Mouse (Mus musculus) neutrophil, adult 65 days (primary cell): ENCODE results near the gene Krt7. TPM values are rescaled to one million over a fixed set of nuclear protein-coding genes. Genes with fewer than 3 reads are reported as not detected.

Experiments
- total RNA-seq: library from RNA; stranded (reverse); gene quantifications from 2 replicates; pipeline ENCODE4 v1.2.4, GENCODE M21; 2023

The Krt7 gene
- 2.2 and 3.4 TPM in 2 replicates for total RNA-seq

DNA sequence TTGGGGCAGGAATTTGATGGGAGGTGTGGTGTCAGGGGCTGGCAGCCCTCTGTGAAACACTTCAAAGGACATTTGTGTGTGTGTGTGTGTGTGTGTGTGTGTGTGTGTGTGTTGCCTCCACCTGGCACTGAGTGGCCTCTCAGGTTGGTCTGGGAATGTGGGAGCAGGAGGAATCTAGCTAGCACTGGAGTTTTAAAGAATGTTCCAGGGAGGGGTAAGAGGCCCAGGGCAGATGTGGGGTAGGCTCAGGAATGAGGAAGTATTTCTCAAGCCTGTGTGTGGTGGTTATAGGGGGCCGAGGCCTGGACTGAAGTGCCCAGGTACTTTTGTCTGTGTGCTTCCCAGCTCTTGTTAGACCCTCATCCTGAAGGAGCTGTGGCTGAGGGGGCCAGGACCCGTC is at the start of gene Krt7:
TSS of gene Krt7 (plus strand) at position 269 of the 400 bp plus-strand sequence.

GRCm38 (mm10) chr15:101370101-101370911 is 40.5 kb upstream of the Krt7 start, which contains the start of gene Krt80:
Gene Krt80, minus strand, starts transcription at chr15:101370162.

DNA sequence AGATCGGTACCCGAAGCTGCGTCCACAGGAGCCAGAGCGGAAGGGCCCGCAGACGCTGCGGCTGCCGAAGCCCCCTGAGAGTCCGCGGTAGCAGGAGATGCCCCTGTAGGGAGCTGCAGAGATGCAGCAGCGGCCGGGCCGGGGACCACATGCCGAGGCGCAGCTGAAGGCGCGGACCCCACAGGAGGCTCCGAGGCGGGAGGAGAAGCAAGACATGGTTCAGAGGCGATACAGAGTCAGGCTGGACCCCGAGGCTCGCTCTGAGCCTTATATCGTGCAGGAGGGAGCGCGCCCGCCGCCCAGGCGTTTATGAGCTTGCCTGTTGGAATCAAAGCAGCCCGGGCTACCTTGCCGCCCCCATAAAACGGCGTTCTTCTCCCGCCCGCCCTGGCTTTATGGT is 27.7 kb downstream of the Krt7 start, which contains the start of gene Krt87:
TSS of gene Krt87 (minus strand) at position 250 of the 400 bp plus-strand sequence.

GRCm38 (mm10) chr15:101447444-101447843 is 36.6 kb downstream of the Krt7 start, which contains the start of gene Krt88:
Gene Krt88, plus strand, starts transcription at chr15:101447744.

GRCm38 (mm10) chr15:101463651-101464050 is 52.8 kb downstream of the Krt7 start, which contains the start of gene Krt81:
Gene Krt81, minus strand, starts transcription at chr15:101463751.

GRCm38 (mm10) chr15:101472952-101473528 is 62.2 kb downstream of the Krt7 start, which contains the start of gene Krt86:
Gene Krt86, plus strand, starts transcription at chr15:101473478.

Other genes starting within 250 kb of the Krt7 start
- 13.1 and 15.8 TPM in 2 replicates for gene Acvr1b, start 237.0 kb upstream of the Krt7 start, total RNA-seq
- 1.8 and 2.8 TPM in 2 replicates for gene Grasp, start 186.9 kb upstream of the Krt7 start, total RNA-seq
- gene Nr4a1, start 156.8 kb upstream of the Krt7 start, total RNA-seq: 116 and 153 TPM in 2 replicates
- gene Atg101, start 126.8 kb upstream of the Krt7 start, total RNA-seq: 43.1 and 56.8 TPM in 2 replicates
- 0.34 and 0.44 TPM in 2 replicates for gene 6030408B16Rik, start 117.8 kb upstream of the Krt7 start, total RNA-seq
- gene Krt80, start 40.9 kb upstream of the Krt7 start, total RNA-seq: 15.2 and 20.7 TPM in 2 replicates
- gene Krt87, start 27.8 kb downstream of the Krt7 start, total RNA-seq: not detected in 2 replicates
- gene Krt88, start 36.7 kb downstream of the Krt7 start, total RNA-seq: not detected in 2 replicates
- gene Krt81, start 52.7 kb downstream of the Krt7 start, total RNA-seq: 1.4 and 2.3 TPM in 2 replicates
- 5.2 and 6.9 TPM in 2 replicates for gene Krt86, start 62.4 kb downstream of the Krt7 start, total RNA-seq
- gene Krt83, start 80.5 kb downstream of the Krt7 start, total RNA-seq: 23.8 and 25.8 TPM in 2 replicates
- gene Gm49425, start 106.2 kb downstream of the Krt7 start, total RNA-seq: not detected in 2 replicates
- gene Krt84, start 121.8 kb downstream of the Krt7 start, total RNA-seq: not detected in 2 replicates
- gene Krt82, start 139.6 kb downstream of the Krt7 start, total RNA-seq: 0.28 TPM in 1 of 2 replicates, not detected in the other
- 0.25 and 0.28 TPM in 2 replicates for gene Krt90, start 151.9 kb downstream of the Krt7 start, total RNA-seq
- gene Krt75, start 162.9 kb downstream of the Krt7 start, total RNA-seq: 0.98 and 1.1 TPM in 2 replicates
- not detected in 2 replicates for gene Gm5414, start 217.1 kb downstream of the Krt7 start, total RNA-seq
- gene Gm5478, start 236.3 kb downstream of the Krt7 start, total RNA-seq: not detected in 2 replicates